Mouse (Mus musculus): Measurements from ENCODE around the gene D17H6S53E.

The D17H6S53E gene

GRCm38 (mm10) chr17:35162121-35162520, 35.9 kb downstream of the D17H6S53E start:
- DNase-seq (ENCODE audit: low spot score): no peak

- DNase-seq (ENCODE audit: low spot score): no peak
These were observed 36.6 kb downstream of the D17H6S53E start for GRCm38 (mm10) chr17:35162730-35163129.

- DNase-seq (ENCODE audit: low spot score): peak; percentile 15
These were observed 37.3 kb downstream of the D17H6S53E start for GRCm38 (mm10) chr17:35163326-35164081.

GRCm38 (mm10) chr17:35164218-35164567, 38.0 kb downstream of the D17H6S53E start:
- DNase-seq (ENCODE audit: low spot score): peak; percentile 11

- DNase-seq (ENCODE audit: low spot score): peak; percentile 99
These were observed 38.6 kb downstream of the D17H6S53E start, which contains the start of gene Prrc2a for GRCm38 (mm10) chr17:35164568-35165450. Prrc2a (minus strand) TSS chr17:35164897.

DNA sequence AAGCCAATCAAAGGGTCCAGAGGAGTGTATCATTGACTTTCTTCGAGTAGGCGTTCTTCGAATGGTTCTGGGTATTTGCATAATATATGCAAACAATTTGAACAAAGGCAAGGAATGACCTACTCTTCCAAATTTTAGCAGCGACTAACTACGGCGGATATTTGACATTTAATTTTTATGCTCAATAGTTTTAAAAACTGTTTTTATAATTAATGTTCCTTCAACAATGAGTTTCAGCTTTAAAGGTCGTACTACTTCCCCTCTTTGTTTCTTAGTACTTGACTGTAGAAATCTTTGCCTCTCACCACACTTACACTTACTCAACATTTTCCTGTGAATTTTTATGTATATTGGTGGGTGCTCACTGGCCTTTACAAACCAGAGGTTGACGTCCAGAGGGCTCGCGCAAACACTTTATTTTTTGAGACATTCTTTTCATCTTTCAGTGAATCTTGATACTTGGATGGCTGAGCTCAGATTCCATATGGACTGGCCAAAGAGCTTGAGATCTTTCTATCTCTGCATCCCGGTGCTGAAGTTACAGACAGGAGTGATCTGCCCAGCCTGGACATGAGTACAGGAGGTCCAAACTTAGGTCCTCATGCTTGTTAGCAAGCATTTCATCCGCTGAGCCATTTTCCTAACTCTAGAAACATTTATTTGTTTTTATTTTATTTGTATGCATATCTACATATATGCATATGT, 39.4 kb downstream of the D17H6S53E start:
- no peak for DNase-seq (ENCODE audit: low spot score)

DNA sequence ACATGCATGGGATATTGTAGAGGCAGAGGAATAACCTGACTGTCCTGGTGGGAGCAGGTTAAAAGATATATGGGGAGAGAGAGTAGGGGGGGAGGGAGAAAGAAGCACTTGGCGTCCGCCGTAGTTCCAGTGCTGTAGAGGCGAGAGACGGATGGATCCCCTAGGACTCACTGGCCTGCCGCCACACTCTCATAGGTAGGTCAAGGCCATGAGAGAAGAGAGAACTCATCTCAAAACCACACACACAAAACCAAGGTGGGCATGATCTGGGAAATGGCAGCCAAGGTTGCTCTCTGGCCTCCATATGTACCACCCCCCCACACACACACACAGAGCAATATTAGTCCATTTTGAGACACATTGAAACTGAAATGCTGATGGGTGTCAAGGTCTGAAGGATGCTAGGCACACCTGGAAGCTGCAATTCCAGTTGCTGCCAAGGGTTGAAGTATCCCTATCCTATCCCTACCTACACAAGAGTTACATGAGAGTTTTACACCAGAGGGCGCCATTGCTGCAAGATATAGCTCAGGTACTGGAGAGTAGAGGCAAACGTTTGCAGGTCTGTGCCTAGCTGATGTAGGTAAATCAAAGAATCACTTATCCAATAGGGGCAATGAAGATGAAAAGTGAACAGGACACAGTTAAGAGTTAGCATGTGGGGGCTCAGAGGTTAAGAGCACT, 40.3 kb downstream of the D17H6S53E start:
- peak; percentile 81 for DNase-seq (ENCODE audit: low spot score)

GRCm38 (mm10) chr17:35167794-35168193, 41.6 kb downstream of the D17H6S53E start:
- DNase-seq (ENCODE audit: low spot score): no peak

- peak; percentile 87 for DNase-seq (ENCODE audit: low spot score)
These were observed 42.5 kb downstream of the D17H6S53E start for GRCm38 (mm10) chr17:35168541-35169207.

- DNase-seq (ENCODE audit: low spot score): no peak
These were observed 46.5 kb downstream of the D17H6S53E start for GRCm38 (mm10) chr17:35172445-35173234.

GRCm38 (mm10) chr17:35173329-35173728, 47.2 kb downstream of the D17H6S53E start:
- no peak for DNase-seq (ENCODE audit: low spot score)

DNA sequence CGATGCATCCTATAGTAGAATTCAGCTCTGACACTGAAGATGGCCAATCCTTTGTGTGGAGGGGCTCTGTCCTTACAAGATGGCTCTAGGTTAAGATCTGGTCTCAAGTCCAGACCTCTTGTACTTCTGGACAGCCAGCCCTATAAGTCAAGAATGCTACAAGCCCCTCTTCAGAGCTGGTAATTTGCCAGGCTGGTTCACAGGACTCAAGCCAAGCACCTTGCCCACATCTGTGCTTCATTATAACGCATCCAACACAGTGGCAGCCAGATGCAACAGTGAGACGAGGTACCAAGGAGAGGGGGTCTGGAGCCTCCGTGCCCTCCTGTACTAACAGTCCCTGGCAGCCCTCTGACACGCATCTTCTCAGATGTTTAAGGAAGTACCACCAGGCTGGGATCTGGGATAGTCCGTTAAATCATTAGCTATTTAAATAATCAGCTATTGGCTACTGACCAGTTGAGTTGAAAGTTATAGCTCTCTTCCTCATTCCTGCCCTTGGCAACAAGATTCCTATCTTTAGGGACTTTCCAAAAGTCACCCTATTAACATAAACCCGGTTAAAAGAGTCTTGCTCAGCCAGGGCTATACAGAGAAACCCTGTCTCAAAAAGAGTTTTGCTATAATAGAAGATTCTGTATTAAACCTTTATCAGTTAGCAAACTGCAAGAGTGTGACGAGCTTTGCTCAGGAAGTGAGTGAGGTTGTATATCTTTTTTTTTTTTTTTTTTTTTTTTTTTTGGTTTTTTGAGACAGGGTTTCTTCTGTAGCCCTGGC, 48.2 kb downstream of the D17H6S53E start:
- no peak for DNase-seq (ENCODE audit: low spot score)

- DNase-seq (ENCODE audit: low spot score): no peak
These were observed 49.2 kb downstream of the D17H6S53E start for GRCm38 (mm10) chr17:35175382-35175781.

DNA sequence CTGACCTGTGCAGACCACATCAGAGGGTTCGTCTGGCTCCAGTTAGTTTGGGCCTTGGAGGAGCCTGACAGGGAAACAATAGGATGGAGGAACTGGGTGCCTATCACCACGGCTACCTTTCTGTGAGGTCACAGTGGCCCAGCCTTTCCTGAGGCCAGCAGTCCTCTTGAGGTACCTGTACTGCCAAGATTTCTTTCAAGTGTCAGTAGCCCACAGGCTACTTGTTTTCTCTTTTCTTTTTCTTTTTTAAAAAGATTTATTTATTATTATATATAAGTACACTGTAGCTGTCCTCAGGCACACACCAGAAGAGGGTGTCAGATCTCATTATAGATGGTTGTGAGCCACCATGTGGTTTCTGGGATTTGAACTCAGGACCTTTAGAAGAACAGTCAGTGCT, 49.8 kb downstream of the D17H6S53E start, which contains the start of gene Aif1:
Aif1 (minus strand) TSS at position 101 of the 400 bp plus-strand sequence.
- DNase-seq (ENCODE audit: low spot score): no peak
